In genomic region chr4:32385623-32386022, GRCm38 (mm10) we compare ENCODE assay signal across 24 mouse cellular contexts.
DNase-seq lines count a peak whose midpoint lies in the region; ATAC-seq and TF ChIP-seq lines count a peak whose summit lies in the region.
"Had no signal": no experiment of that assay in that cellular context is flagged by ENCODE, and none has a peak within 500 bp of the region (broad histone marks: within the 10 kb centered on the region; RNA-seq: fewer than 3 reads in every experiment).

No protein-coding gene starts in this region.

- no peaks in the 10 kb centered on the region for H3K27me3 ChIP-seq in lung, embryonic 15.5 days
- H3K27me3 ChIP-seq in lung, postnatal 0 days (replicated peaks; ENCODE audit: insufficient read depth, low read length): no peaks in the 10 kb centered on the region
- H3K27me3 ChIP-seq: embryonic facial prominence, embryonic 13.5 days; embryonic facial prominence, embryonic 15.5 days; forebrain, embryonic 12.5 days had no signal

- no peak overlapping the region for H3K4me2 ChIP-seq in lung, embryonic 15.5 days
- H3K4me2 ChIP-seq in lung, postnatal 0 days (replicated peaks; ENCODE audit: low read depth, low read length): no peak overlapping the region
- H3K4me2 ChIP-seq: embryonic facial prominence, embryonic 13.5 days; embryonic facial prominence, embryonic 15.5 days; forebrain, embryonic 12.5 days had no signal

- 88% methylated on average over 14 of the region's 14 CpGs for WGBS in lung, embryonic 15.5 days
- 88% methylated on average over 14 of the region's 14 CpGs for WGBS in lung, postnatal 0 days

- peak overlapping the region; percentile 22; the same call in 1 of the 2 replicates for H3K27ac ChIP-seq in lung, embryonic 15.5 days
- peak overlapping the region; percentile 75 for H3K27ac ChIP-seq in lung, postnatal 0 days (ENCODE audit: low read length)
- H3K27ac ChIP-seq: embryonic facial prominence, embryonic 13.5 days; embryonic facial prominence, embryonic 15.5 days; forebrain, embryonic 10.5 days; forebrain, embryonic 12.5 days had no signal

- ATAC-seq in lung, embryonic 15.5 days (ENCODE audit: borderline replicate concordance, extremely low read depth, low FRiP score, low TSS enrichment): no peak
- ATAC-seq in lung, postnatal 0 days: no peak
- peak; percentile 40 for ATAC-seq in common myeloid progenitor, adult 5-6 weeks (replicated peaks; ENCODE audit: low read depth, poor library complexity, severe bottlenecking)
- peak; percentile 55 for ATAC-seq in megakaryocyte progenitor cell, adult 5-6 weeks (replicated peaks; ENCODE audit: poor library complexity)
- ATAC-seq: activated CD4-positive, CD25-positive, alpha-beta regulatory T cell, adult 4 months; forebrain, embryonic 14.5 days; forebrain, embryonic 16.5 days had no signal

- no peak for TF ChIP-seq EP300 in lung, postnatal 0 days (IDR thresholded peaks at IDR 0.05)

- H3K4me1 ChIP-seq in lung, embryonic 15.5 days: peaks cover 78% of the 10 kb centered on the region
- peaks cover 31% of the 10 kb centered on the region; the same call in 1 of the 2 replicates for H3K4me1 ChIP-seq in lung, postnatal 0 days (ENCODE audit: insufficient read depth, low read depth, low read length)

- TF ChIP-seq CTCF in lung, postnatal 0 days (IDR thresholded peaks at IDR 0.05): no peak

- no peak for DNase-seq in lung, postnatal 25 days (ENCODE audit: low spot score)
- no peak for DNase-seq in lung, postnatal 0 days (ENCODE audit: low spot score)
- DNase-seq in lung, postnatal 36 days: no peak
- no peak for DNase-seq in ovary, adult 18-20 months (ENCODE audit: low spot score)
- DNase-seq in T-cell, adult 2 months (ENCODE audit: low spot score): no peak
- DNase-seq: adrenal gland, adult 8-10 months; adrenal gland, postnatal 14 days; adrenal gland, postnatal 36 days; cerebellum, adult 11-12 months; cerebellum, adult 2 months; cerebellum, adult 9-10 months; cerebellum, postnatal 10 days; embryo, embryonic 11 days had no signal

- no peak overlapping the region for H3K4me3 ChIP-seq in lung, embryonic 15.5 days
- no peak overlapping the region for H3K4me3 ChIP-seq in lung, postnatal 0 days (ENCODE audit: low read depth, low read length)
- H3K4me3 ChIP-seq: embryonic facial prominence, embryonic 13.5 days; embryonic facial prominence, embryonic 15.5 days; erythroblast, embryonic 14.5 days; forebrain, embryonic 10.5 days; forebrain, embryonic 12.5 days had no signal

- no peaks in the 10 kb centered on the region for H3K9me3 ChIP-seq in lung, embryonic 15.5 days
- H3K9me3 ChIP-seq in lung, postnatal 0 days (ENCODE audit: low read length): no peaks in the 10 kb centered on the region
- H3K9me3 ChIP-seq: embryonic facial prominence, embryonic 13.5 days; embryonic facial prominence, embryonic 15.5 days; forebrain, embryonic 10.5 days; forebrain, embryonic 12.5 days had no signal

- H3K36me3 ChIP-seq in lung, embryonic 15.5 days: no peaks in the 10 kb centered on the region
- H3K36me3 ChIP-seq in lung, postnatal 0 days (ENCODE audit: insufficient read depth, low read length): no peaks in the 10 kb centered on the region
- H3K36me3 ChIP-seq: embryonic facial prominence, embryonic 13.5 days; embryonic facial prominence, embryonic 15.5 days; forebrain, embryonic 10.5 days; forebrain, embryonic 12.5 days had no signal

- H3K9ac ChIP-seq in lung, embryonic 15.5 days: no peak overlapping the region
- H3K9ac ChIP-seq in lung, postnatal 0 days (replicated peaks; ENCODE audit: low read depth): no peak overlapping the region
- H3K9ac ChIP-seq: embryonic facial prominence, embryonic 13.5 days; embryonic facial prominence, embryonic 15.5 days; forebrain, embryonic 12.5 days had no signal

Comparison
In these comparisons a context has a peak if more than half of its experiments do, and no peak if none do; other contexts are left out.
1. ATAC-seq: peak in common myeloid progenitor, adult 5-6 weeks (single experiment) and megakaryocyte progenitor cell, adult 5-6 weeks (single experiment); none in lung, embryonic 15.5 days (single experiment) and lung, postnatal 0 days (single experiment).